Mouse (Mus musculus) T-cell, adult 2 months (primary cell): ENCODE data around the gene Cfap20.

Source experiments
- DNase-seq: peaks from one replicate; pipeline ENCODE4 v3.0.0; 2022; ENCODE audit warnings: low spot score

The Cfap20 gene

GRCm38 (mm10) chr8:95434686-95435439, at the start of gene Cfap20:
Gene Cfap20 (minus strand): TSS chr8:95434869.
- peak; percentile 100 for DNase-seq

GRCm38 (mm10) chr8:95470008-95470407, 35.3 kb upstream of the Cfap20 start:
- DNase-seq, result no peak

GRCm38 (mm10) chr8:95468995-95469394, 34.3 kb upstream of the Cfap20 start:
- no peak for DNase-seq

GRCm38 (mm10) chr8:95466543-95466942, 31.9 kb upstream of the Cfap20 start:
- DNase-seq, result no peak

GRCm38 (mm10) chr8:95452518-95452917, 17.8 kb upstream of the Cfap20 start:
- no peak for DNase-seq

- DNase-seq, result no peak
These were observed 15.6 kb upstream of the Cfap20 start for GRCm38 (mm10) chr8:95450271-95450670.

GRCm38 (mm10) chr8:95447661-95448060, 13.0 kb upstream of the Cfap20 start:
- no peak for DNase-seq

- DNase-seq, result no peak
These were observed 10.4 kb upstream of the Cfap20 start for GRCm38 (mm10) chr8:95445042-95445441.

- no peak for DNase-seq
These were observed 6.9 kb upstream of the Cfap20 start for GRCm38 (mm10) chr8:95441491-95442039.

GRCm38 (mm10) chr8:95440168-95440709, 5.6 kb upstream of the Cfap20 start:
- no peak for DNase-seq

- DNase-seq, result no peak
These were observed 4.8 kb upstream of the Cfap20 start for GRCm38 (mm10) chr8:95439421-95439820.

- no peak for DNase-seq
These were observed 2.8 kb upstream of the Cfap20 start for GRCm38 (mm10) chr8:95437341-95437992.

GRCm38 (mm10) chr8:95435930-95436329, 1.3 kb upstream of the Cfap20 start:
- no peak for DNase-seq

GRCm38 (mm10) chr8:95435471-95435870, 802 bp upstream of the Cfap20 start:
- no peak for DNase-seq

GRCm38 (mm10) chr8:95434233-95434632, 436 bp downstream of the Cfap20 start:
- no peak for DNase-seq

- no peak for DNase-seq
These were observed 1.5 kb downstream of the Cfap20 start for GRCm38 (mm10) chr8:95433124-95433523.

GRCm38 (mm10) chr8:95432471-95432870, 2.2 kb downstream of the Cfap20 start:
- no peak for DNase-seq

GRCm38 (mm10) chr8:95429945-95430344, 4.7 kb downstream of the Cfap20 start:
- no peak for DNase-seq

- peak; percentile 61 for DNase-seq
These were observed 6.8 kb downstream of the Cfap20 start for GRCm38 (mm10) chr8:95427594-95428535.

- no peak for DNase-seq
These were observed 7.8 kb downstream of the Cfap20 start for GRCm38 (mm10) chr8:95426781-95427281.

- no peak for DNase-seq
These were observed 10.0 kb downstream of the Cfap20 start for GRCm38 (mm10) chr8:95424682-95425081.
